Mouse (Mus musculus) G1E (cell line): ENCODE measurements around the gene Lsr.

ENCODE experiments used
- CTCF ChIP-seq: IDR thresholded peaks from 2 replicates; pipeline ENCODE4 v1.5.1; 2012; ENCODE audit warnings: low read depth, low read length, inconsistent platforms, mixed read lengths
- GATA1 ChIP-seq: IDR thresholded peaks from 2 replicates; pipeline ENCODE4 v1.6.1; 2012; ENCODE audit warnings: borderline replicate concordance, low read length, inconsistent platforms, mixed read lengths

GRCm38 (mm10) chr7:30972426-30973250 lies 626 bp downstream of the Lsr start:
- TF ChIP-seq CTCF (no peak), GATA1 (no peak)
